Mouse (Mus musculus): ENCODE results near the gene C1qtnf1.

GRCm38 (mm10) chr11:118451211-118451610 lies 23.2 kb downstream of the C1qtnf1 start:
- TF ChIP-seq CTCF (conservative IDR thresholded peaks at IDR 0.05; ENCODE audit: insufficient read depth, insufficient read length, low read depth, low read length), result no peak
- no peak for TF ChIP-seq POLR2A (IDR thresholded peaks at IDR 0.05; ENCODE audit: low read depth, low read length)
